Mouse (Mus musculus): ENCODE measurements around the gene Dffb. TPM values are rescaled to one million over a fixed set of nuclear protein-coding genes. Genes with fewer than 3 reads are reported as not detected.

Gene Dffb
- total RNA-seq, 2 experiments from 2014 or later, result 17.2 to 18.3 TPM

DNA sequence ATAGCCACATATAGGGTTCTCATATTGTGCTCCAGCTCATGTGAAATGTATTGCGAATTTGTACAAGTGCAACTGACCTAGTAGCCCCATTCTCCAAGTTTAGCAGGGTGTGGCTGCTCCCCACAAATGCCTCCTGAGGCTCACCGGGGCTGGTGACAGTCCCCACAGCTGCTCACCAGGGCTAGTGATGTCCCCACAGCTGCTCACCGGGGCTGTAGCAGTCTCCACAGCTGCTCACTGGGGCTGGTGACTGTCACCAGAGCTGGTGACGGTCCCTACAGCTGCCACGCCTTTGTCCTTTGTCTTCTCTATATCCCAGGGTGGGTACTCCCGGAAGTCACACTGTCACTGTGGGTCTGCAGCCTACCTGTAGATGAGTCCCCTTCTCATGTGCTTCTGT lies 31.3 kb upstream of the Dffb start:
- H3K27ac ChIP-seq, result no peak overlapping the region
- DNase-seq (ENCODE audit: low spot score in 2 of 2), result no peak
- TF ChIP-seq CTCF (conservative IDR thresholded peaks at IDR 0.05), result no peak

DNA sequence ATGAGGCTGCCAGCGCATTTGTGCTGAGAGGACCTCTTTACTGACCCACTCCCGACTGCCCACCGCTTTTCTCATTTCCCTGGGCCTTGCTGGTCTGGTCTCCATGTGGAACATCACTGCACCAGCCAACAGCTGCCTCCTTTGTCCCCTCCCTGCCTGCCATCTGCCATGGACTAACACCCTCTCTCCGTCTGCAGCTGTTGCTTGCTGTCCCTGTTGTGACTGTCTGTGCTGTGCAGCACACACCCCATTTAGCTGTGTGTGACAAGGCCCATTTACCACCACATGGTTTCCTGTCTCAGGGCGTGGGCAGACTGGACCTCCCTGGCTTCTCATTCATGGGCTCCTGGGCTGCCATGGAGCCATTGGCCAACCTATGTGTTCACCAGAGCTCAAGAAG lies 30.6 kb upstream of the Dffb start:
- no peak for DNase-seq (ENCODE audit: low spot score in 2 of 2)
- no peak overlapping the region for H3K27ac ChIP-seq
- TF ChIP-seq CTCF (conservative IDR thresholded peaks at IDR 0.05), result no peak
- no peak overlapping the region for H3K4me3 ChIP-seq

More for the DNA sequence above, 31.3 kb upstream of the Dffb start:
- H3K4me3 ChIP-seq, result no peak overlapping the region

DNA sequence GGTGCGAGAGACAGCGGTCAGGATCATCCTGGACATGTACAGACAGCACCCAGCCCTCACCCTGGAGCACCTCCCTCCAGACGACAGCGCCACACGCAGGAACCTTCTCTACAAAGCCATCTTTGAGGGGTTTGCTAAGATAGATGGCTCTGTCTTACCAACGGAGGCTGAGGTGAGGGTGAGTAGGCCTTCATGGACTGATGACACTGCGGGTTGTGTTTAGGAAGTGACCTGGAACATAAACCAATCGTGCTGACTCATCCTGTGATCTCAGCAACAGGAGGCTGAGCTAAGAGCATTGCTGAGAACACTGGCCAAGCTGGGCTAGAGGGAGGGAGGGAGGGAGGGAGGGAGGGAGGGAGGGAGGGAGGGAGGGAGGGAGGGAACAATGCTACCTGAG lies 18.6 kb upstream of the Dffb start:
- H3K4me3 ChIP-seq, result no peak overlapping the region
- H3K27ac ChIP-seq, result no peak overlapping the region
- DNase-seq (ENCODE audit: low spot score in 2 of 2), result no peak
- no peak for TF ChIP-seq CTCF (conservative IDR thresholded peaks at IDR 0.05)

DNA sequence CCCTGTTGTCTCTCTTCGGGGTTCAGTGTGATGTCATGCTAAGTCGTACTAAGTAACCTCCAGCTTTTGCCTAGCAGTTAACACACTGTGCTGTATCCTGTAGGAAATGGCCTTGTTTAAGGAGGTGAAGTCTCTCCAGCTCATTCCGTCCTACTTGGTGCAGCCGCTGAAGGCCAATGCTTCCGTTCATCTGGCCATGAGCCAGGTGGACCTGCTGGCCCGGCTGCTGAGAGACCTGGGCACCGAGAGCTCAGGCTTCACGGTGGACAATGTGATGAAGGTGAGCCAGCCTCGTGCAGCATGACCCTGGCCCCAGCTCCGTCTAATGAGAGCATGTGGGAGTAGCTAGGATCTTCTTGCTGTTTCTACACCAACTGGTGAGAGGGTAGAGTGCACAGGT lies 17.8 kb upstream of the Dffb start:
- TF ChIP-seq CTCF (conservative IDR thresholded peaks at IDR 0.05), result no peak
- no peak overlapping the region for H3K4me3 ChIP-seq
- DNase-seq (ENCODE audit: low spot score in 2 of 2), result no peak

DNA sequence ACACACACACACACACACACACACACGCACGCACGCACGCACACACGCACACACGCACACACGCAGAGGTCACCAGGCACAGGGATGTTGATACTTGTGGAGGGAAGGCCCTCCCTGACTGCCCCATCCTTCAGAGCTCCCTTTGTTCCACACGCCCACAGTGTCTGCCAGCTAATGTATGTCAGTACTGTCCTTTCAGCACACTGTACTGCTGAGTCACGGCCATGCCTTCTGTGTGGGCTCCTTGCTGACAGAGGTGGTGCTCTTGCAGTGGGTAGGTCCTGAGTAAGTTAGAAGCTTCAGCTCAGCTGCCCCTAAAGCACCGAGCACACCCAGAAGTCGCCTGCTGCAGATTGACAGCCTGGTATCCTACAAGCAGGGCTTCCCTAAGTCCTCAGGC lies 5.5 kb upstream of the Dffb start:
- no peak for TF ChIP-seq CTCF (conservative IDR thresholded peaks at IDR 0.05)
- DNase-seq (ENCODE audit: low spot score in 2 of 2), result no peak
- H3K27ac ChIP-seq, result peak overlapping the region; percentile 67; the same call in 1 of the 2 replicates
- H3K4me3 ChIP-seq, result no peak overlapping the region

More for the DNA sequence above, 17.8 kb upstream of the Dffb start:
- H3K27ac ChIP-seq, result no peak overlapping the region

DNA sequence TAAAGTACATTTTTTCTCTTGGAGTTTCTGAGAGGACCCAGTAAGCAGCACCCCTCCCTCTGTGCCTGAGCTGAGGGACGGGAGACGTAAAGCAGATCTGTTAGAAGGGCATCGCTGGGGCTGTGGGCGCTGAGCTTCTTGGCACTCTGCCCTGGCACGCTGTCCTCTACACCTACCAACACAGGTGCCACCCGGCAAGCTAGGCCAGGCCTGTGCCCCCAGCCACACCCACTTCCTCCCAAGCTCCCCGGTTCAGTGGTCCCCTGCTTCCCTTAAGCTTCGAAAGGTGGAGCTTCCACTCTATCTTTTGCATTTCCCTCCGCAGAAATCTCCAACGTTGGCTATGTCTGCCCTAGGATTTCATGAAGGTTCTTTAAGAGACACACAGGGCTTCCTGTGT lies 4.3 kb upstream of the Dffb start:
- TF ChIP-seq CTCF (conservative IDR thresholded peaks at IDR 0.05), result no peak
- Histone ChIP-seq H3K4me3 (no peak overlapping the region), H3K27ac (no peak overlapping the region)
- no peak for DNase-seq (ENCODE audit: low spot score in 2 of 2)

DNA sequence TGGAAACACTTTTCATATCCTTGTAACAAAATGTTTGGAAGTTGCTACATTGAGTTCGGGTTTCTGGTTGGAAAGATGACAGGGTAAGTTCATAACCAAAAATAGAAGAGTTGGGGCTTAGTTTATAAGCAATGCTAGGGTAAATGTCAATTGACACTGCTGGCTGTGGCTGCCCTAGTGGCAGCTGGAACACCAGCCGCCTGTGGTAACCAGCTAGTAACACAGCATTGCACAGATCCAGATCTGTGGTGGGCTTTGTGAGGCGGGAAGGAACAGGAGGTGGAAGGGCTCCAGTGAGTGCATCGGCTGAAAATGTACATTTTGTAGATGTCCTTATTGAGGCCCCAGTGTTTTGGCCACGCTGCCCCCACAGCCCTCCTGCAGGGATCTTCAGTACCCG lies 842 bp upstream of the Dffb start:
- H3K4me3 ChIP-seq, result peak overlapping the region; percentile 89
- TF ChIP-seq CTCF (conservative IDR thresholded peaks at IDR 0.05), result no peak
- no peak for DNase-seq (ENCODE audit: low spot score in 2 of 2)
- H3K27ac ChIP-seq, result peak overlapping the region; percentile 95

DNA sequence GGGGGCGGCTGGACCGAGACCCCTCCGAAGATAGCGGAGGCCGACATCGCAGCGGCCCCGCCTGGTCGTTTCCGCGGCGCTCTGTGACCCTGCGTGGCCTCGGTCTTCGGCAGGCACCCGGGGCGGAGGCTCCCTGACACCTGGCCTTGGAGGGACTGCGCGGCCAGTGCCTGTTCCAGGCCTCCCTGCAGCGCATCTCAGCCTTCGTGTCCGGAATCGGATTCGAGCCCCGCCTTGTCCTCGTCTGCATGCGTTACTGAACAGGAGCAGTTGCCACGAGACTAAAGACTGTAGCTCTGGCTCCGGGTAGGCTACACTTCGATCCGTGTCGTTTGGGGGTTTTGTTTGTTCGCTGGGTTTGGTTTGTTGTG lies 351 bp upstream of the Dffb start:
- Histone ChIP-seq H3K27ac (peak overlapping the region; percentile 95), H3K4me3 (peak overlapping the region; percentile 89)
- DNase-seq (ENCODE audit: low spot score in 2 of 2), result no peak
- no peak for TF ChIP-seq CTCF (conservative IDR thresholded peaks at IDR 0.05)

DNA sequence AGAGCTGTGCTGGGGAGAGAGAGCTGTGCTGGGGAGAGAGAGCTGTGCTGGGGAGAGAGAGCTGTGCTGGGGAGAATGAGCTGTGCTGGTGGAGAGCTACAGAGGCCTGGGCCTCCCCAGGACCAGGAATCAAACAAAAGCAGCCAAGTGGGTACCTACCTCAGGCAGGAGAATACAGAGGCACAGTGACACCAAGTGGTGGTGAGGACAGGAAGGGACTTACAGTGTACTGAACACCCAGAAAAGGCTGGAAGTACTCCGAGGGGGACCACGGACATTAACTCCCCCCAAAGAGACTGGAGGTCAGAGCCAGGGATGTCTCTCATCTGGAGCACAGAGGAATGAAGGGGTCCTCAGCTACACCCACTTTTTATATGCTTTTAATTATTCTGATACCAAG lies 6.9 kb downstream of the Dffb start:
- peak; percentile 53 for TF ChIP-seq CTCF (conservative IDR thresholded peaks at IDR 0.05)
- H3K4me3 ChIP-seq, result no peak overlapping the region
- H3K27ac ChIP-seq, result peak overlapping the region; percentile 23; the same call in 1 of the 2 replicates
- DNase-seq (ENCODE audit: low spot score in 2 of 2), result no peak

DNA sequence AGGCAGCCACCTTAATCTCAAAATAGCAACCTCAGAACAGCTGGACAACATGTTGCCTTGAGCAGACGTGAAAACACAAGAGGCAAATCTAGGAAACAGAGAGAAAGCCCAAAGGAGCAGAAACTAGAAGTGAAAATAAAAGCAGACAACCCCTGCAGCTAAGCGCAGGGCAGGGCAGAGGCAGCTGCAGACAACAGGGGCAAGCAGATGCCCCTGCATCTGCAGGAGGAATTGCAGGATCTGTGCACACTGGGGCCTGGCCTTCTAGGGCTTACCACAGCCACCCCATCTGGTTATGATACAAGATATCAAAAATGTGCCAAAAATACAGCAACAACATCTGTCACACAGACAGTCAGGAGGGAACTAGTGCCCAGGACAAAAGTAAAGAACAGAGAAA lies 7.4 kb downstream of the Dffb start:
- no peak for TF ChIP-seq CTCF (conservative IDR thresholded peaks at IDR 0.05)
- DNase-seq (ENCODE audit: low spot score in 2 of 2), result no peak
- peak overlapping the region; percentile 46 for H3K27ac ChIP-seq

DNA sequence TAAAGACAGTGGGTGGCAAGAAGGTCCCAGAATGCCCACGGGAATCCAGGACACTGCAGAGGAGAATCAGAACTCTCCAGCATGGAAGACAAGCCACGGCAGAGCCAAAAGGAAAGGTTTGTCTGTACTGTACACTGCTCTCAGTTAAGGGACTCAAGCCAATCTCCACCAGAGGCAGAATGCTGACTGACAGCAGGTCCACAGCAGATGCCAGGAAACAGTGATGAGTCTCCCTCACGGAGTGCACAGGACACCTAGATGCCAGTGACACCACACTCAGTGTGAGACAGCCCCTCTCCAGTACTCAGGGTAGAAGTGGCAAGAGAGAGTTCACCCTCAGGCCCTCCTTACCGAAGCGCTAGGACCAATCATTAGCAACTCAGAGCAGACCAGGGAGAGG lies 8.3 kb downstream of the Dffb start:
- no peak for TF ChIP-seq CTCF (conservative IDR thresholded peaks at IDR 0.05)
- Histone ChIP-seq H3K4me3 (no peak overlapping the region), H3K27ac (no peak overlapping the region)
- DNase-seq (ENCODE audit: low spot score in 2 of 2), result no peak

More for the DNA sequence above, 7.4 kb downstream of the Dffb start:
- no peak overlapping the region for H3K4me3 ChIP-seq

DNA sequence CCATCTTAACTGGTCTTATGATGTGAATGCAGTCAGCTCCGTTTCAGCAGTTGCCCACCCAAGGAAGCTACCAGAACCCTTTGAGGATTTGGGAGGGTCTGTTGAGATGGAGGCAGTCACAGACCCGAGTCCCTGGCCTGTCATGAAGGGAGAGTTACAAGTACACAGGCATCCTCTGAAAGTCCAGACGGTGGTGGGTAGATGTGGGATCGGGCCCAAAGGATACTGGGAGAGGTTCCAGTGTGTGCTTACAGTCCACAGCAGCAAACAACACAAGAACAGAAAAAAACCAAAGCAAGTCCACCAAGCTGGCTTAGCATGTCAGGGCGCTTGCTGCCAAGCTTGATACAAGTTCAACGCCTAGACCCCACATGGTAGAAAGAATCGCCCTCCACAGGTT lies 12.3 kb downstream of the Dffb start:
- TF ChIP-seq CTCF (conservative IDR thresholded peaks at IDR 0.05), result no peak
- DNase-seq (ENCODE audit: low spot score in 2 of 2), result peak; percentile 24 to 53
- Histone ChIP-seq H3K4me3 (no peak overlapping the region), H3K27ac (peak overlapping the region; percentile 57; the same call in 1 of the 2 replicates)

DNA sequence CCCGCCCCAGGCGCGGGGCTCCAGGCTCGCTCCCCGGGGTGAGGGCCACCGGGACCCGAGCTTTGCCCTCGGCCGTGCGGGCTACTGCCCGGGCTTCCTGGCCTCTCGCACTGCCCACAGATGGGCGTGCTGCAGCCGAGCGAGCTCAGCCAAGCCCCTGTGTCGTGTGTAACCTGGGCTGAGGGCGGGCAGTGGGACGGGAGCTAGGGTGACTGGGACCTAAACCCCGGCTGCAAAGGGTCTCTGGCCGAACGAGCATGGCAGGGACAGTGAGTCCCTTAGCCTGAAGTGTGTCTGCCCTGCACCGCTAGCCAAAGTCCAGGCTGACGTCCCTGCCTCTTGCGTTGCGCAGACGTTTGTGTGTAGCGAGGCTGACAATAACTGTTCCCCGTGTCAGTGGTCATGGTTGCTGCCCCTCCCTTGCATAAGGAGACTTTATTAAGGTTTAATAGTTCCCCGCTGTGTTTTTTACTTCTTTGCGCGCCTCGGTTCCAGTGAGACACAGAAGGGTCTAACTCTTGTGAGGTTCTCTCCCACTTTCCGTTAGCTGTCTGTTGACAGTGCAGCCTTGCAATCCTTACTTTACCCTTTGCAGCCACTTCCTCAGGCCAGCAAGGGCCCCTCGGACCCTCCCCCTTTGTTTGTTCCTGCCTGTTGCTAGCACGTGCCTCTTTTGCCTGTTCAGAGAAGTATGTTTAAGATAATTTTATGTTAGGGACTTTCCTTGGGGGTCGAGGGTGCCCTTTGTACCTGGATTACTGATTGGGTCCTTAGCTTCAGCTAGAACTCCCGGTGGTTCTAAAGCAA lies 17.3 kb downstream of the Dffb start:
- Histone ChIP-seq H3K27ac (peak overlapping the region; percentile 94), H3K4me3 (peak overlapping the region; percentile 80)
- TF ChIP-seq CTCF (conservative IDR thresholded peaks at IDR 0.05), result no peak
- DNase-seq (ENCODE audit: low spot score in 2 of 2), result no peak

Measured in layer of hippocampus, adult 2 months (tissue).